Mouse (Mus musculus): ENCODE data around the gene Eif4a3. TPM values are rescaled to one million over a fixed set of nuclear protein-coding genes. Genes with fewer than 3 reads are reported as not detected.
A peak's percentile ranks its signal among the peaks of the same experiment; 100 is the strongest.

Gene Eif4a3
- total RNA-seq (2022) = 10 to 100 TPM; 89.1 to 93.4 (median 90.6) TPM

DNA sequence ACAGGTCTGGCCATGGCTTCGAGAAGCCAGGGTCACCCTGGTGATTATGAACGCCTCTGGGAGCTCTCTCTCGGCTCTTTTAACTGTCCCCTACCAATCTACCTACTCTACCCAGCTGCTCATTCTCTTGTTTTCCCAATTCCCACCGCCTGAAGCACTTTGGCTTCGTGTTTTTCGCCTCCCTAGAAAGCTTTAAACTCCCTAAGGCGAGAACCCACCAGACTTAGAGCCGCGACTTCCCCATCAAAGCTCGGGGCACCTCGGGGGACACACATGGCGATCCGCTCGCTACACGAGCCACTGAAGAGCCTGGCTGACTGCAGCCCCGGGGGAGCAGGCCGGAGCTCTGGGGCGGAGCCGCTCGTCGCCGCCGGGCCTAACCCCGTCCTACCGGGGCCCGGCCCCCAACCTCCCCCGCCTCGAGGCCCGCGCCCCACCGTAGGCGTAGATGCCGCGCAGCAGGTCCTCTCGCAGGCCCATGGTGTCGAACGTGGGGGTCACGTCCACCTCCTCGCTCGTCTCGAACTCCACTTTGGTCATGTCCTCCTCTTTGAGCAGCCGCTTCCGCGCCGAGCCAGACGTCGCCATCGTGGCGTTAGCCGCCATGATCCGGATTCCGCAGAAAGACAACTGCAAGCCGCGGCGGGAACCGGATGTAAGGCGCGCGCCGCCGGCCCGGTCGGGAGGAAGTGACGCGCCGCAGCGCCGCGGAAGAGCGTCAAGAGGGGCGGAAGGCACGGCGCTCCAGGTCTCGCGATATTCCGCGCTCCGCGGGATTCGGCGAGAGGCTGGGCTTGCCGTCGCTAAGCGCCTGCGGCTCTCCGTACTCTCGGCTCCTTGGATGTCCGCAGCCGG is at the start of gene Eif4a3:
TSS of gene Eif4a3 (minus strand) at position 699 of the 855 bp plus-strand sequence.
- peak; percentile 86 to 94 for DNase-seq (ENCODE audit: low spot score in 2 of 2)

DNA sequence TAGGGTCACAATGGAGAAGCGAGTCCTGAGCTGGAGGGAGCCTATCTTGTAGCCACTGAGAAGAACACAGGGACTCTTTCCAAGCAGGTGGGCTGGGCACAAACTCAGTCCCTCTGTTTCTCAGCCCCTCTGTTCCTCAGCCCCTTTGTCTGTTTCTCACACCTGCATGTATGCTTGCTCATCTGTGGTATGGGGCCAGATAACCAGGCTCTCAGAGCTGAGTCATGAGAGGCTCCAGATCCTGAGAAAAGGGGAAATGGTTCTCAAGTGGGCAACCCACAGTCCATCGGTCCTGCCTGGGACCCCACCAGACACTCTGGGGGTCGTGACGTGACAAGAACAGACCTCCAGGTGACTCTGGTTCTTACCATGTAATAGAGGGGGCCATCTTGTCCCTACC is 47.2 kb upstream of the Eif4a3 start:
- no peak for DNase-seq (ENCODE audit: low spot score in 2 of 2)

DNA sequence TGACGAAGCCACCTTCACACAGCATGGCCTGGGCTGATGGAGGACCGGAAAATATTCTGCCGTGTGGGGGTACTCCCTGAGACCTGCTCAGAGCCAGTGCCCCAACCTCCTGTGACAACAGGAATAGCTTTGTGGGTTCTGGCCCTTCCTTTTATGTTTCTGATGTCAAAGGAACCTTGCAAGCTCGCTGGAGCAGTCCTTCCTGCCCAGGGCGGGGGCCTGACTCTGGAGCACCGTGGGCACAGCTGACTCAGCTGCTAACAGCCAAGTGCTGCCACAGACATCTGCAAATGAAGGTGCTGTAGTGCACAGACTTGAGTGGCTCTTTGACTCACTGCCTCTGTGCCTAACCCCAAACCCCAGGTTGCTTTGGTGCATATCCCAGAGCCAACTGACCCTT is 45.0 kb upstream of the Eif4a3 start:
- no peak for DNase-seq (ENCODE audit: low spot score in 2 of 2)

DNA sequence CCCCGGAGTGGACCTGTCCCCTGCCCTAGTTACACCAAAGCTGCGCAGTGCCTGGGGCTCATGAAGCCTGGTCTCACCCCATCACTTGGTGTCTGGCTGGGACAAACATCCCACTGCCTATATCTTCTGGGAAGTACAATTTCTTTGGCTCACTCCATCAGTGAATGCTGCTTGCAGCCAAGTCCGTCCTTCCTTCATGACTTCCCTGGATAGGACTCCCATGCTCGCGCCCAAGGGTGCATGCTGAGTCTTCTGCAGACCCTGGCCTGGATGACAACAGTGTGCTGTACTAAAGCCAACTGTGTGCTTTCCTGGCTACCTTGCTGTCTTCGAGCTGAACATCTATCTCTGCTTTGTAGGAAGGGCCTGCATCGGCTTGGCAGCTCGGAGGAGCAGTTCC is 44.3 kb upstream of the Eif4a3 start:
- DNase-seq (ENCODE audit: low spot score in 2 of 2) = no peak

DNA sequence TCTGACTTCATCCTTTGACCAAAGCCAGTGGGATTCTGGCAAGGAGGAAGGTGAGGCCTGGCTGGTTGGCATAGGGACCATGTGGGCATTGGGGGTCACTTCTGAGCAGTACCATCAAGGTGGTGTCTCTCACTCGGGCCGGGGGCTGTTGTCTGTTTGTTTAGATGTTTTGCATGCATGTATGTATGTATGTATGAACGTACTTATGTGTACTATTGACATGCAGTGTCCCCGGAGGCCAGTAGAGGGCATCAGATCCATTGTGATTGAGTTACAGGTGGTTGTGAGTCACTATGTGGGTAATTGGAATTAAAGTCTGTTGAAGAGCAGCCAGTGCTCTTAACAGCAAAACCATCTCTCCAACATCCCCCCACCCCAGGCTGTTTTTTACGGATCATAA is 39.7 kb upstream of the Eif4a3 start:
- peak; percentile 54 to 82 for DNase-seq (ENCODE audit: low spot score in 2 of 2)

DNA sequence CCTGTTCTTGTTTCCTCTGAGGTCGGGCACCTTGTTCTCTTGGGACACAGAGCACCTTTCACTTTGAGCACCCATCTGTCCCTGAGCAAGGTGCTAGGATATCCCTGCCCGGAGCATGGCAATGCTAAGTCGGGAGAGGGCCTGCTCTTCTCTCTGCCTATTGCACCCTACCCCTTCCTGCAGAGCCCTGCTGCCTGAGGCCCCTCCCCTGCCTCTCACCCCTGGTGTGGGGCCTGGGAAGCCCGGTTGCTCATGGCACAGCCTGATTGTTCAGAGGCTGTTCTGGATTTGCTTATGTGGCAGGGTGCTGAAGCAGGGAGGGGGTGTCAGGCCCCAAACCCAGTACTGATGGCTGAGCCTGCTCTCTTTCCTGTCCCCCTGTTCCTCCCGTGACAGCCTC is 39.3 kb upstream of the Eif4a3 start:
- DNase-seq (ENCODE audit: low spot score in 2 of 2) = no peak

GRCm38 (mm10) chr11:119338271-119339059 is 38.6 kb upstream of the Eif4a3 start:
- DNase-seq (ENCODE audit: low spot score in 2 of 2) = no peak

DNA sequence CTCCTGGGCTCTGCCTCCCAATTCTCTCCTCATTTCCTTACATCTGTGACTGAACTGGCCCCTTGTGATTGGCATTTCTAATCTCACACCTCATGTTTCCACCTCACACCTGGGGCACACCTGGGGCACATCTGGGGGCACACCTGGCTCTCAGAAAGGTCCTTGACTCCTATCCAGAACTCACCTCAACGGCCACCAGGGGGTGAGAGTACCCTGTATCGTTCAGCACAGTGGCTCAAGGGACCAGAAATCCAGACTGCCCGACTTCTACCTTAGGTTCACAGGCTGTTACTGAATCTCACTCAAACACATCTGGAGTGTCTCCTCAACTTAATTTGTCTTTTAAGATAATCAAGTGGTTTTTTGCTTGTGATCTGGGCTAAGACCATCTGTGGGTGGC is 32.1 kb upstream of the Eif4a3 start:
- DNase-seq (ENCODE audit: low spot score in 2 of 2) = no peak

- no peak for DNase-seq (ENCODE audit: low spot score in 2 of 2)
Measured at GRCm38 (mm10) chr11:119330592-119330991, 30.7 kb upstream of the Eif4a3 start.

GRCm38 (mm10) chr11:119325068-119325467 is 25.2 kb upstream of the Eif4a3 start:
- DNase-seq (ENCODE audit: low spot score in 2 of 2) = no peak

DNA sequence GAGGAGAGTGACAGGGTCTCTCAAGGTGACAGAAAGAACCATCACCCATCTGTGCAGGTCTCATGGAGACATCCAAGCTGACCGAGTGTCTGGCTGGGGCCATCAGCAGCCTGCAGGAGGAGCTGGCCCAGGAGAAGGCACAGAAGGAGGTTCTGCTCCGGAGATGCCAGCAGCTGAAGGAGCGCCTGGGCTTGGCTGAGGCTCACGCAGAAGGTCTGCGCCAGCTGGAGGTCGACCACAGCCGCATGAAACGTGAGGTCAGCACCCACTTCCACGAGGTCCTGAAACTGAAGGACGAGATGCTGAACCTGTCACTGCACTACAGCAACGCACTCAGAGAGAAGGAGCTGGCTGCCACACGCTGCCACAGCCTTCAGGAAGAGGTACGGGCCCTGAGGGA is 22.6 kb upstream of the Eif4a3 start:
- DNase-seq (ENCODE audit: low spot score in 2 of 2) = no peak

DNA sequence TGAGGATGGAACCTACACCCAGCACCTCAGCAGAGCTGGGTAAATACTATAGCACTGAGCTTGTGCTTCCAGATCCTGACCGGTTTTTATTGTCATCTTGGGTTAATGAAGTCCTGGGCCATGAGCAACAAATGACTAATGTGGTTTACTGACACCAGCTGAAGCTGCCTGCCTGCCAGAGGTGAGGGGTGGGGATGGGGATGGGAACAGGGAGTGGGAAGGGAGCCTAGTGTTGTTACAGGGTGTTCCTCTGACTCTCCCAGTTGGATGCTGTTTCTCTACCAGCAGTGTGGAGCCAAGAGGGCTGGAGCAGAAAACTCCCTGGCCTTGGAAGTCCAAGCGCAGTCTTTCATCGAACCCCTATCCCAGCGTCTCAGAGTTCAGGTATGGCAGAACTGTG is 16.8 kb upstream of the Eif4a3 start:
- DNase-seq (ENCODE audit: low spot score in 2 of 2) = no peak

DNA sequence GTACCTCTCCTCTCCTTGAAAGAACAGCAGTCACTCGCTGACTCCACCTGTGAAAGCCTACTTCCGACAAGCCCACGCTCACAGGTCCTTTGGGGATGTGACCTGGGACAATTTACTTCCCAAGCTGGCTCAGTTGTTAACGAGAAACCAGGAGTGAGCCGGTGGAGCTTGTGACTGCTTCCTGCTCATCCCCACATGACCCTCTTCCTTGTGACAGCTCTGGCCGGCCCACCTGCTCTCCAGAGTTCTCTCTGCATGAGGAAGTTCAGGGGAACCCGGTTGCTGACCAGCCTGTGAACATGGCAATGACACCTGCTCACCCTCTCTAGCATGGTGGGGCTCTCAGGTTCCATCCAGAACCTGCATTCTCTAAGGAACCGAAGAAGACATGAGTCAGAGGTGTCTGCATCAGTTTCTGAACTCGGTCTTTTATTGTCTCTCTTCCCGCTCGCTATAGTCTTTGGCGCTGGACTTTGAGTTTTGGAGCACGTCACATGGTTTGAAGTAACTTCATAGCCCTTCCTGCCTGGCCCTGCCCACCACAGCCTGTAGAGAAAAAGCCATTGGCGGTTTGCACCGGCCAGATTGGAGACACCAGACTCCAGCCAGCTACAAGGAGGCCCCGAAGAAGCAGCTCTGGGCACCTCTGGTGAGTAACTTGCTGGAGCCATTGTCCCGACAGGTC is 14.5 kb upstream of the Eif4a3 start:
- DNase-seq (ENCODE audit: low spot score in 2 of 2) = no peak

DNA sequence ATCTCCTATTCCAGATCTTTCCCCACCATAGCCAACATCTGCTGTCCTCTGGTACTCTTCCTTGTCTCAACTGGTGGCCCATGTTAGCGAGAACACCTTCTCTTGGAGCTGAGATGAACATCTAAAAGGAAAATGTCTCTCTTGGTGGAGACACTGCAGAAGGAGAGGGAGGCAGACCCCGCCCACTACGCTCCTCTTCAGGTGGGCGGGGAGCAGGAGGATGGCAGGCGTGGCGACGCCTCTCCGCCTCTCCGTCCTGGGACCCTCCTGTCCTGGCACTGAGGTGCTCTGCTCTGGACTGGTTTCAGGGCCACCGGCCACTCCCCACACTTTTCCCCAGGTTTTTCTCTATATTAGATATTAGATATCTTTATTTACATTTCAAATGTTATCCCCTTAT is 10.7 kb upstream of the Eif4a3 start:
- no peak for DNase-seq (ENCODE audit: low spot score in 2 of 2)

DNA sequence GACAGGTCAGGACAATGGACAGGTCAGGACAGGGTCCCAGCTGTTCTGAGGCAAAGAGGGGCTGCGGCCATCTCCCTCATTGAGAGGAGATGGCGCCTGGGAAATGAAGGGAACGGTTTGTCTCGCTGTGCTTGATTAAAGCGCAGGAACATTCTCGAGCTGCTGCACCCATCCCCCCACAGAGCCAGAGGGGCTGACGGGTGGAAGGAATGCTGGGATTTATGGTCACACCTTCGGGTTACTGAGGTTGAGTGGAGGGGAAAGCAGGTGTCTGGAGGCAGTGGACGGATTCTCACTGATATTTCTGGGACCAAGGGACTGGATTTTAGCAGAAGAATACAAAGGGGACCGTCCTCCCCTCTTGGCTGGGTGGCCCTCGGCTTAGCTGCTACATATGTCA is 8.0 kb upstream of the Eif4a3 start:
- DNase-seq (ENCODE audit: low spot score in 2 of 2) = no peak

- DNase-seq (ENCODE audit: low spot score in 2 of 2) = no peak
Measured at GRCm38 (mm10) chr11:119307658-119307867, 7.7 kb upstream of the Eif4a3 start, which contains the start of gene Card14. Card14 (plus strand) TSS chr11:119307768.

- DNase-seq (ENCODE audit: low spot score in 2 of 2) = no peak
Measured at GRCm38 (mm10) chr11:119306762-119307657, 7.1 kb upstream of the Eif4a3 start.

DNA sequence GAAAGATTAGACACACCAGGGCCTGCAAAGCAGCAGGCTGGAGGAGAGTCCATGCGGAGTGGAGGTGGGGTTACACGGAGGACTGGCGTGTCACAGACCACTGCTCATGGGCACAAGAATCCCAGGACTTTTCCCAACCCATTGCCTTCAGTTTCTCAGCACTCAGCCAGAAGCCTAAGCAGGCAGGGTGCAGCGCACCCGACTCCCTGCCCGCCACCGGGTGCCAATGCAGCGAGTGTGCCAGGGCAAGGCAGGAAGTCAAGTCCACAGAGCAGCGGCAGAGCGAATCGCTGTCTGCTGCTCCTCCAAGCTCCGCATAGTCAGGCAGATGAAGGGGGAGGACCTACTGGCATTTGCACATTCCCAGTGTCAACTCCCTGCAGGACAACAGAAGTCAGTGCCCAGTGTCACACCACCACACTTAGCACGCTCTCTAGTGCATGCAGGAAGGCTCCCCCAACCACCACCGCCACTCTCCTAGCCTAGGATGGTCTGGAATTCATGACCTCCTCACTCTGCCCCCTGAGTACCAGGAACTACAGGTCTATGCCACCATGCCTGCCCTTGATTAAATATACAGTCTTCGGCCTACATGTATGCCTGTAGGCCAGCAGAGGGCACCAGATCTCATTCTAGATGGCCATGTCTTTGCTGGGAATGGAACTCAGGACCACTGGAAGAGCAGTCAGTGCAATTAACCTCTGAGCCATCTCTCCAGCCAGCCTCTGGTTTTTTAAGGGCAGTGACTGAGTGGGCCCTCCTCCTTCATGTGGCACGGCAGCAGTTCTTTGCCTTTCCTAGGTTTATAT is 5.2 kb upstream of the Eif4a3 start:
- no peak for DNase-seq (ENCODE audit: low spot score in 2 of 2)

GRCm38 (mm10) chr11:119300986-119301385 is 1.1 kb upstream of the Eif4a3 start:
- no peak for DNase-seq (ENCODE audit: low spot score in 2 of 2)

- DNase-seq (ENCODE audit: low spot score in 2 of 2) = no peak
Measured at GRCm38 (mm10) chr11:119300246-119300935, 502 bp upstream of the Eif4a3 start.
